Mouse (Mus musculus) c-Kit-positive CD71-negative TER-119-negative erythroid progenitor cells, embryonic 14.5 days (primary cell): ENCODE measurements around the gene Myo1h.

Experiments used
- DNase-seq: peaks from one replicate; pipeline ENCODE4 v3.0.0-alpha.2; 2013; ENCODE audit warnings: low read depth

Gene Myo1h

GRCm38 (mm10) chr5:114360968-114361367, 72.0 kb downstream of the Myo1h start:
- no peak for DNase-seq

DNA sequence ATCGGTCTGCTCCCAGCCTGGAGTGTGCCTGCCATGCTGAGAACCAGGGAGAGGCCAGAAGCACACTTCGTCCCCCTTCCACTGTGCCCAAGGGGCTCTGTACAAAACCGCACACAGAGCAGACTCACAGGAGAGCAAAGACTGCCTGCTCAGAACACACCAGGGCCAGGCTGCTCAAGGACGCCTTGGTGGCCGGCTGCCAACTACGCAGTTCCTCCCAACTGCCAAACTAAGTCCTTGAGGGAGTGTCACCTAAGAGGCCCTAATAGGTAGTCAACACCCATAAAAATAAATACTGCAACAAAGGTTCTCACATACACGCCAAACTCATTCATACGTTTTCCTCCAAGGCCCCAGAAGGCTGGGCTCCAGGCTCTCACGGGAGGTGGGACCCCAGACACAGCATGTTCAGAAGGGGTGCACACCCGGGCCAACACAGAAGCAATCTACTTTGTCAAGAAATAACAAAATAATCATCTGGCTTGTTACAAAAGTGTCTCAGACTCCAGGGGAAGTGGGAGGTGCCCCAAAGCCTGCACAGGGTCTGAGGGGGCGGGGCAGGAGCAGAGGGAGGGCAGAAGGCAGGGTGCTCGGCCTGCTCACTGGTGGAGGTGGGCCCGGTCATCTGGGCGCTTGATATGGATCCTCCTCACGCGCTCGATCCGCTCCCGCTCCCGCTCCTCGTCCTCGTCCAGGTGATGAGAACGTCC, 76.2 kb downstream of the Myo1h start:
- no peak for DNase-seq

DNA sequence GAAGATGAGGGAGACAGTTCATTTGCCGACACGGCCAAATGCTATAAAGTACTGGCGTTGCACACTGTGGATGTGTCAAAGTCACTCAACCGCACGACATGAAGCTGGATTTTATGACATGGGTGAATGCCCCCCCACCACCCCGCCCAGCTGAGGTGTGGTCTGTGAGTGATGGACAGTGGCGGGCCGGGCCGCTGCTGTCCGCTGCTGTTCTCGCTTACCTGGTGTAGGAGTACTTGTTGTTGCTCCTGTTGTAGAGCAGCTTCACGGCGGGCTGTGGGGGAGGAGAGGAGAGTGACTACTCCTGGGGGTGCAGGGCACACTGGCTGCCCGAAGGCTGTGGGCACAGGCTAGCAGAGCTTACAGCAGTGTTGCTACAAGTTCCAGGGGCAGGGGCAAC, 79.2 kb downstream of the Myo1h start:
- no peak for DNase-seq

- DNase-seq, result no peak
These were observed 80.0 kb downstream of the Myo1h start for GRCm38 (mm10) chr5:114368803-114369496.

DNA sequence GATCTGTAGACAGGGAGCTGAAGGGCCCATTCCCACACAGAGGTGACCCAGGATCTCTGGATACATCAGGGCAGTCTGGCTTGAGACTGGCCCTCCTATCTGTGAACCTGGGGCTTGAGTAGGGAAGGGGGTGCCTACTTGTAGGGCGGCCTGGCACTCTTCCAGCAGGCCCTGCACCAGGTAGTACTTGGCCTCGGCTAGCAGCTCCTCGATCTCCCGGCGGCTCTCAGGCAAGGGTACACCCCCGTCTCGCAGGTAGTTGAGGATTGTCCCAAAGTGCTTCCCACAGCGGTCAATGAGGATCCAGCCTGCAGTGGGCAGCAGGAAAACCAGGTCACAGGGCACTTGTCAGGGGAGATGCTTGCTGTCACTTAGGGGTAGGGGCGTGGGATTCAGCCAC, 81.0 kb downstream of the Myo1h start:
- no peak for DNase-seq

- no peak for DNase-seq
These were observed 81.4 kb downstream of the Myo1h start for GRCm38 (mm10) chr5:114370371-114370776.

DNA sequence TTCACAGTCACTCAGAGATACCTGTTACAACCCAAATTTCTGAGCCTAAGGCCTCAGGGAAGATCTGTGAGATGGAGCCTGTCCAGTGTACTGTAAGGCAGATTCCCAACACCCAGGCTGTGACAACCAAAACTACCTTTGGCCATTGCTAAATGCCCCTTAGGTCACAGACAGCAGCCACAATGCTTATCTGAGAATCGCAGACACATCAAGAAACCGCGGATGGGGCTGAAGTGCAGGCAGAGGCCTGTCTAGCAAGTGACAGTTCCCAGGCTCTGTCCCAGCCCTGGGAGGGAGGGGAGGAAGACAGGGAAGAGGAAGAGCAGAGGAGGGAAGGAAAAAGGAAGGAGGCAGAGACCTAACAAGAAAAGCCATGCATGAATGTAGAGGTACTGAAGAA, 82.4 kb downstream of the Myo1h start:
- DNase-seq, result no peak

- DNase-seq, result no peak
These were observed 82.9 kb downstream of the Myo1h start for GRCm38 (mm10) chr5:114371731-114372473.

DNA sequence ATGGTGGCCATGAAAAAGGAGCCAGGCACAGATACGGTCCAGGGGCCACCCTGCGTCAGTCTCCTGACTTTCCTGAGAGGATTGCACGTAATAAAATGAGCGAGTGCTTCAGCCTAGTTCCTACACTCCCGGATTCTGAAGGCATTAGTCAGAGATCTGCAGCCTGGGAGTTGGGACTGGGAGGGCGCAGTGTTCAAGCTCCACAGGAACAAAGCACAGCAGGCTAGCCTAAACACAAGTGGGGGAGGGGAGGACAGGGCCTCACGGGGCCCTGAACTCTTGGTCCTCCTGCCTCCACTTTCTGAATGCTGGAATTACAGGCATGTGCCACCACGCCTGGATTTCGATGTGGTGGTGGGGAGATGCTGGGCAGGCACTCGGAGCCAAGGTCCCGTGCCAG, 83.6 kb downstream of the Myo1h start:
- DNase-seq, result no peak

DNA sequence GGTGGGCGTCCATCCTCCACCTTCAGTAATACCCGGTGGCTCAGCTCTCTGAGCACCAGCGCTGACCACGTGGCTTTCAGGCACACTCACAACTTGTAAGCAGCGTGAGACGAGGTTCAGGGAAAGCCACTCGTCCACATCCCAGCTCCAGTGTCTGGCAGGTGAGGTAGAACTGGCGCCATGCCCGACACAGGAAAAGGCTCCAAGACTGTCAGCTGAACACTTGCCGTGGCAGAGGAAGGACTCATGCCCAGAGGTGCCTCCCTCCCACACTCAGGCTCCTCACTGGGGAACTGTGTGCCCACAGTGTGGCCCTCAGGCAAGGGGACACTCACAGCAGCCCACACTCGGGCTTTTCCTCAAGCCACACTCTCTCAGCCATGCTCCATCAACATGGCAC, 84.2 kb downstream of the Myo1h start:
- no peak for DNase-seq

GRCm38 (mm10) chr5:114373581-114373980, 84.6 kb downstream of the Myo1h start:
- no peak for DNase-seq

DNA sequence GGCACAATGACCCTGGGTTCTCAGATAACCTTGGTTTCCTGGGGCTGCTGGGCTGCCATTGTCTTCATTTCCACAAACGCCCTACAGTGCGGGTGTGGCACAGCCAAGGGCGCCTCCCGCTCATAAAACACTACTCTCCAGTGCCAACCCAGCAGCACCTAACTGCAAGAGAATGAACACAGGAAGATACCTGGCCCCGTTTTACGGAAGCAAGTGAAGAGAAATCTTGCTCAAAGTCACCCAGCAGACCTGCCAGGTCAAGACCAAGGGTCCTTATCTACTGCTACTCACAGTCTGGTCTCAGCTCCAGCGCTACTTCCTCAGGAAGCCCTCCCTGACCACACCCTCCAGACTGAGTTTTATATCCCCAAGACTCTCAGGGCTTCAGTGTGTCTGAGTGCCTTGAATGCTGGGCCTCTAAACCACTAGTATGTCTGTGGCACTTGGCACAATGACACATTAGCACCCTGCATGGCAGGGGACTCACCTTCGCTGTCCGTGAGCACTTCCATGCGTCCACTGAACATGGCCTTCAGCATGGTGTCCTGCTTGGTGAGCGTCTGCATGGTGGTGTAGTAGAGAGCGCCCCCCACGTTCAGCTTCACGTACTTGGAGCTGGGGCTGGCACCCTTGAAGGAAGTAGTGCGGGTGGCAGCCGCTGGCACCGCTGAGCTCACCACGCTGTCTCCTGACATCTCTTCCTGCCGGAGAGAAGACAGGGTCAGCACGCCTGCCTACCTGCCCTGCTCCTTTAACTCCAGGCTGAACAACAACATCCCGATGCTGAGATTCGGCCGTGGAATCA, 85.6 kb downstream of the Myo1h start:
- no peak for DNase-seq

GRCm38 (mm10) chr5:114378177-114378920, 89.4 kb downstream of the Myo1h start:
- no peak for DNase-seq

- no peak for DNase-seq
These were observed 90.0 kb downstream of the Myo1h start for GRCm38 (mm10) chr5:114378936-114379335.

GRCm38 (mm10) chr5:114379763-114380162, 90.8 kb downstream of the Myo1h start:
- no peak for DNase-seq

DNA sequence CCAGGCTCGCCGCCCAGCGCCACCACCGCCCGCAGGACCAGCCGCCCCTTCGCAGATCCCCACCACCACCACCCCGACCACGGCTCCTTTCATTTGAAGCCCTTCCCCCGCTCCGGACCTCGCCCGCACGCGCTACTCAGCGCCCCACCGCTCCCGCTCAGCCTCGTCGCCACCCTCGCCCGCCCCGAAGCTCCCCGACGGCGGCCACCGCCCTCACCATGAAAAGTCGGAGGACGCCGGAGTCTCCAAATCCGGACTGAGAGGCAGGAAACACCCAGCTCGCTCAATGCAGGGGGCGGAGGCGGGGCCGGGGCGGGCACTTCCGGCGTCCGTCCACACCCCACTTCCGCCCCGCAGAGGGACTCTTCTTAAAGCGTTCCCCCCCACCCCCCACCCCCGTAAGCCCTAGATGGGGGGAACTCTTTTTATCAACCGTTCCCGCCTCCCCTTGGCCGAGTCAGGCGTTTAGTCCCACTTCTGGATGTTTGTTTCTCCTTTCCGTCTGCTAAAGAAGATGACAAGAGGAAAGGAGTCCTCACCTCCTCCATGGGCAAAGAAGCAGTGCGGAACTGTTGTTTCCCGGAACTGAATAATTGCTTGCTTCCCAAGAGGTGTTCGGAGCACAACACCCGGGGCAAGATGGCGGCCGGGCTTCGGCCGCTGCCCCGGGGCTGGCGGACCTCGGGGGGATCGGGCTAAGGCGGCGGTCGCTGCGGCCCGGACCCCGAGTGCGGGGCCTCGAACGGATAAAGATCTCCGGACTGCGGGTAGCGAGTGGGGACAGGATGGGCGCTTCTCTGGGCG, 91.4 kb downstream of the Myo1h start, which contains the start of the genes Kctd10 and Ube3b:
Gene Kctd10 (minus strand): TSS at position 300 of the 804 bp plus-strand sequence.
Gene Ube3b (plus strand): TSS at position 399 of the 804 bp plus-strand sequence.
- DNase-seq, result peak; percentile 80

- no peak for DNase-seq
These were observed 92.0 kb downstream of the Myo1h start for GRCm38 (mm10) chr5:114381013-114381351.

DNA sequence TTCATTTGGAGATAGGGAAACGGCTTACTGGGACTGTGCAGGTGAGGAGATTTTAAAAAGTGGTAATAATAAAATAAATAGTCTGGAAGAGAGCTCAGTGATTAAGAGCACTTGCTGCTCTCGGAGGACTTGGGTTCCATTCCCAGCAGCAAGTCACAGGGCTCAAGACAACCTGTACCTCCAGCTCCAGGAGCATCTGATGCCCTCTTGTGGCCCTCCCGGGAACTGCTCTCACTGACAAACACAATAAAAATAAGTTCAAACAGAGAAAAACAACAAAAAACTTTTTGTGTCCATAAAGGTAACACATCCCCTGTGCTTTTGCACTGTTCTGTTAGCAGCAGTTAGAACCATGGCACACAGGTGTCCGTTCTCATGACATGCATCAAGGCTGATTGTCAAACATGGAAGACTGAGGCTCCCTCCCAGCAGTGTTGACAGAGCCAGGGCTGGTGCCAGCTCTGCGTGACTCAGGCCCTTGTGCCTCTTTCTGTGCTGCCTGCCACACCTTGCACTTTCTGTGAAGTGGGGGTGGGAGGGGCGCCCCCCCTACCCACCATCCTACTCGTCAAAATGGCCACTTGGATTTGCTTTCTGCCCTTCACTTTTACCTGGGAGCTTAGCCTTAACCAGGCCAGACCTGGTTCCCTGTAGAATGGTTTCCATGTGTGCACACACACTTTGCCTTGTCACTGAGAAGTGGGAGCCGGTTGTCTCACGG, 94.4 kb downstream of the Myo1h start:
- no peak for DNase-seq

DNA sequence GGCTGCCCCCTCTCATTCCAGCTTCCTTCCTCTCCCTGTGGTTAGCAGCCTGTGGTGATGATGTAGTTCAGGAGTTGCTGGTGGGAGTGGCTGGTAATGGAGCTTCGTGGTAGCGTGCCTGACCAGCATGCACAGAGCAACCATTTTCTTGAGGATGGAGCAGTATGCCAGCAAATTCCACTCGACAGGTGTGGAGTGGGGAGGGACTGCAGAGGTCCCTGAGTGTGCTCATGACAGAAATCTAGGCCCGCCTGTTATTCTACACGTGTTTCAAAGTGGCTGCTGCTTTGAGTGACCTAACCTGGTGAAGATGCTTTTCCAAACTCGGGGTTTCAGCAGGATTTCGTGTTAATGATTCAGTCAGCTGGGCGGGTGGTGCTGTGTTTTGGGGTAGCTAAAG, 95.5 kb downstream of the Myo1h start:
- no peak for DNase-seq

GRCm38 (mm10) chr5:114393169-114393568, 104.2 kb downstream of the Myo1h start:
- DNase-seq, result no peak
